Mouse (Mus musculus) right cerebral cortex, postnatal 10 days (tissue): ENCODE measurements around the gene Rpl19.
A peak's percentile ranks its signal among the peaks of the same experiment; 100 is the strongest.

ENCODE experiments used
- DNase-seq, 2 experiments: peaks; one replicate each; pipeline ENCODE4 v3.0.0; 2021; ENCODE audit warnings: low spot score in 2 of 2

The Rpl19 gene

DNA sequence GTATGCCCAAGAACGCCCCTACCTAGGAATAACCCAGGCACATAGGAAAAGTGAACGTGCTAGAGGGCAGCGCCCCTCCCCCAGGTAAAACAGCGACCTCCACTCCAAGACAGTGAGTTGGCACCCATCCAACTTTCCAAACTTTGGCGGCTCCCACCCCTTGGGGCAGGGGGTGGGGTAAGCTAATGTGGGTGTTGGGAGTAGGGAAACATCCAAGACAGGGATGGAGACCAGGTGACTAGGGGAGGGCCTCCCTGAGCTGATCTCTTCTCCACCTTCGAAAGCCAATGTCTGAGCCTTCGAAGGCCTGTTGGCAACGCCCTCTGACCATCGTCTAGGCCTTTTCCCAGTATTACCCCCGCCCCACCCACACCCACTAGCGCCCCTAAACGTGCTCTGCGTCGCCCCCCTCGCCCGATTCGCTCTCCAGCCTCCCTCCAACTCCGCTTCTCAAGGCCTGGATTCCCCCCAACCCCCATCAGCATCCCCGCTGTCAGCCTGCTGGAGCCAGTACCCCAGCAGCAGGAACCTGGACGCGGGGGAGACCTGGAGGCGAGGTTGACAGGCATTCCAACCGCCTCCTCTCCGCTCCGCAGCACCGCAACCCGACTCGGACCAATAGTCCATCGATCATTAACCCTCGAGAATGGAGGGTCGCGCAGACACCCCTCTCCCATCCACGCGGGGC, 4.8 kb upstream of the Rpl19 start:
- peak; percentile 77 to 78 for DNase-seq

DNA sequence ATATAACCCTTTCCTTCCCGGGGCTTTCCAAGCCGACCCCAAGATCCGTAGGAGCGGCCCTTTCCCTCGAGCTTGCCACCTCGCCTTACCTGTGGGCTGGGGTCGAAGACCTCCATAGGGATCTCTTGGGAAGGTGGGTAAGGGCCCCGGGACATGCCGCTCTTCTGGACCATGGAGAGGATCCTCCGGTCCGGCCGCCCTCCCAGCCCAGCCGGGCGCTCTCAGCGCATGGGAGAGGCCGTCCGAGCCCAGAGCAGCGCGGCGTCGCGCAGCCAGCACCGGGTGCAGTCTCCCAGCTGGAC, 4.3 kb upstream of the Rpl19 start:
- DNase-seq = no peak

DNA sequence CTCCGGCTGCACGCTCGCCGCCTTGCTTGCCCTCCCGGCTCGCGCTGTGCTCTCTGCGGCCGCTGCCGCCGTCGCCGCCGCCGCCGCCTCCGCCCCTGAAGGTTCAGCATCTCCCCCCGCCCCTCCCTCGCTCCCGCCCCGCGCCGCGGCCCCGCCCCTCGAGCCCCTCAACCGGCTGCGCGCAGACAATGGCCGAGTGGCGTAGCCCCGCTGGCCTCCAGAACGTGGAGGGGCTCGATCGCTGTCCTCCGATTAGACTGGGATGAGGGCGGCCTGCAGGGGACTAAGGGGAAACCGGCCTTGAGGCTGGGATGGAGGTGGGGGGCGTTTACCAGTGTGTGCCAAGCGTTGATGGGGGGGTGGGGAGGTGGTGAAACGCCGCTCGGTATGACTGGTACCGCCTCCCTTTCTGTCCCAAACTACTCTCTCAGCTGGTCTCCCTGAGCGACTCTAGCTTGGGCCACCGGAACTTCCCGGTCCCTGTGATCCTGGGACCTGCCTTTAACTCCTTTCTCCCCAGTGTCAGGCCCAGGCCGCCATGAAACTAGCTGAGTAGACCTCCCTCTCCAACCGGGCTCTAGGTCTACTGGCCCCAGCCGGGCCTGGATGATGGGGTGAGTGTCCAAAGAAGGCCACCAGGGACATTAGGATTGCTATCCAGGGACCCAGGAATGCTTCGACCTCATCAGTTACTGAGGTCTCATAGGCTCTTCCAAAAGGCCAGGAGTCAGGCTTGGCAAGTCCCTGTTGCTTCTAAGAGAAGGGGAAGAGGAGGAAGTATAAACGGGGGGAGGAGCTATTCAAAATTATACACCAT, 3.7 kb upstream of the Rpl19 start, which contains the start of gene Cacnb1:
Gene Cacnb1, minus strand, starts transcription at position 480 of the 817 bp plus-strand sequence.
- DNase-seq = peak; percentile 74 to 79

DNA sequence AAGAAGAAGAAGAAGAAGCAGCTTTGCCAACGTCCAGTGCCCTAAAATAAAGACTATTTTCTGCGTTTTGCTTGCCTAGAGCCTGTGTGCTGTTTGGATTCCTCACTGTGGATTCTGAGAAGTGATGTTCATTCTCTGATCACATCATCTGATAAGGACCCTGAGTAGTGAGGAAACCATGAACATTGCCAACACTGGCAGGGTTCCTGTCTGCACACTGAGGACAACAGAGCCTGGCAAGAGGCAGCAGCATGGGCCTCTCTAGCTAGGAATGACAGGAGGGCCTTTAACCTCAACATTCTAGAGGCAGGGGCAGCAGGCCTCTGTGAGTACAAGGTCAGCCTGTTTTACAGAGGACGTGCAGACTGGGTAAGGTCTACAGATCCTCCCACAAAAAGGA, 2.0 kb upstream of the Rpl19 start:
- no peak for DNase-seq

DNA sequence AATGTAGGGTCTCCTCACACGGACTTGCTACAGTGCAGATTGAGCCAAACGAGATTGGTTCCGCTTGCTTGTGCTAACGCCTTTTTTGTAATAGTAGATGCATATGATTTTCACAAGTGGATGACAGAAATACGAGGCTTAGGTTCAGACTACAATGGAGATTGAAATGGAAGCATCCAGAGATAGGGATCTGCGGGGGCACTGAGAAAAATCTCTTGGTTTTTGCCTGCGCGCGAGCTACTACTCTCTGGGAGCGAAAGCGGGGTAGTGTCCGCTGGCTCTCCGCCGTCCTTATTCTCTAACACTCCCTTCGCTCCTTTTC, 301 bp upstream of the Rpl19 start:
- DNase-seq = no peak

DNA sequence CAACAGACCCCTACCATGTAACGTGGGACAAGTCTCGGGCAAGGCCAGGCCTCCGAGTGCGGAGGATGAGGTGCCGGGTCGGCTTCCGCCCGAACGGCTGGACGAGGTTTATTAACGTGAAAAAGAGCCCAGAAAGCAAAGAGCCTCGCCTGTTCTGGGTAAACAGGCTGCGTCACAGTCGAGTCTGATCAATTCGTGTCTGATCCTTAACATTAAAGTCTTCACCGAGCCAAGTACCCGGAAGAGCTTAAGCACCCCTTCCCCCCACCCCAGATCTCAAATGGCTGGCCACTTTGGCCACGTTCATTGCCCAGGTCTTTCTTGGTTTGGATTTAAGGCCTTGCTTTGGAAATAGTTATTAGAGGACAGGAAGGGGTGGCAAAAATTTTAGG, 783 bp downstream of the Rpl19 start:
- DNase-seq = no peak

DNA sequence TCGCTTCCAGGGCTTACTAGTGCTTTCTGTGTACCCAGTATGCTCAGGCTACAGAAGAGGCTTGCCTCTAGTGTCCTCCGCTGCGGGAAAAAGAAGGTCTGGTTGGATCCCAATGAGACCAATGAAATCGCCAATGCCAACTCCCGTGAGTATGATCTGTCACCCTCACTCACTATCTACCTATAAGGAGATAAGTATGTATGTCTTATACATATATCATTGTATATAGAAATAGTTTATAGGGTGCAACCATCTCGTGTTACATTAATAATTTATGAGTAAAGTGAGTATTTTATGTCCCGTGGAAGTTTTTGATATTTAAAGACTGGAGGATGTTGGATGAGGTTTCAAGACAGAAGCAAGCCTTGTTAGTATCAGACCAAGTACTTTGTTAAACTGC, 1.3 kb downstream of the Rpl19 start:
- no peak for DNase-seq

DNA sequence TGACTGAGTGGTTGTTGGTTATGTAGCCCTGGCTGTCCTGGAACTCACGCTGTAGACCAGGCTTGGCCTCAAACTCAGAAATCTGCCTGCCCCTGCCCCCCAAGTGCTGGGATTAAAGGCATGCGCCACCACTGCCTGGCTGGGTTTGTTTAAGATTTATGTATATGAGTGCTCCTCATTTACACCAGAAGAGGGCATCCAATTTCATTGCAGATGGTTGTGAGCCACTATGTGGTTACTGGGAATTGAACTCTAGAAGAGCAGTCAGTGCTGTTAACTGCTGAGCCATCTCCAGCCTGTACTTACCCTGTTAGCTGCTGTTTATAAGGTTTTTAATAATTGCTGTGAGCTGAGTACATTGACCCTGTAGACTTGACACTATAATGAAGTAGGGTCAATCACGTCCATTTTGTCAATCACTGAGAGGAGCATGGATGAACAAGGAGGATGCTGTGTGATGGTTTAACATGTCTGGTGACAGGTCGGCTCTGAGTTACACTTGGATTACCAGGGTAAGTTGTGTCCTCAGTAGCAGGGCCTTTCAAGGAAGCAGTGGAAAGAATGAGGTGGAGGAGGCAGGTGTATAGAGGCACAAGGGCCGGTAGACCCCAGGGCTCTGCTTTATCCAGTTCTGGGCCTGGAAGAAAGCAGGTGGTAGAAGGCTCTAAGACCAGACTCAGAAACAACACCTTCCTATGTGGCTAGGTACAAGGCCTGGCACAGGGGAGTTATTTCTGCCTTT, 4.4 kb downstream of the Rpl19 start:
- peak in 1 of 2 experiments; percentile 21 for DNase-seq

DNA sequence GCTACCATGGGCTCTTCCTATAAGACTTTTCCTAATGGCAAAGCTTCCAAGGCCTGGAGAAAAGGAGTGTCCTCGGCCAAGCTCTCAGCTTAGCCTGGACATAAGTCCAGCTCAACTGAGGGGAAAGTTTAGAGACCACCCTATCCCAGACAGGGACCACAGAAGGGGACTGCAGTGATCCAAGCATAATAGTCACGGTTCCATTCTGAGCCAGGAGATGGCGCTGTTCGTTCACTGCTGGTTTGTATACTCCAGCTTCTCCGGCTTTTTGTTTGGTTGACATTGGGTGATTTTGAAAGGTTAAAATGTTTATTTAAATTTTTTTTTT, 4.9 kb downstream of the Rpl19 start:
- DNase-seq = peak; percentile 83 to 89

DNA sequence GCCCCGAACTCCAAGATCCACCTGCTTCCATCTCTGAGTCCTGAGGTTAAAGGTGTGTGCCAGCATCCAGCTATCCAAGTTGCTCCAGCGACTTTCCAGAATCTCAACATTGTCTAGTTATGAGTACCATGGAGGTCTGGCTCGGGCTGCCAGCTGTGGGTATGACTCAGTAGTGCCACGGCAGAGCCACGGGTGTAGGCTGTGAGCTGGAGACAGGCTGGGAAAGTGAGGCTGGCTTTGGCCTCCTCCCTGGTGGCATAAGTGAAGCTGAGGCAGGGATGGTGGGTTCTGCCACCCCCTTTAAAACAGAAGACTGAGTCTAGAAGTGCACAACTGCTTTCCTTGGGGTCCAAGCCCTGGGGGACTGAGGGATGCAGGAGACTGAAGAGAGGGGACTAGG, 7.6 kb downstream of the Rpl19 start:
- DNase-seq = peak in 1 of 2 experiments; percentile 21

DNA sequence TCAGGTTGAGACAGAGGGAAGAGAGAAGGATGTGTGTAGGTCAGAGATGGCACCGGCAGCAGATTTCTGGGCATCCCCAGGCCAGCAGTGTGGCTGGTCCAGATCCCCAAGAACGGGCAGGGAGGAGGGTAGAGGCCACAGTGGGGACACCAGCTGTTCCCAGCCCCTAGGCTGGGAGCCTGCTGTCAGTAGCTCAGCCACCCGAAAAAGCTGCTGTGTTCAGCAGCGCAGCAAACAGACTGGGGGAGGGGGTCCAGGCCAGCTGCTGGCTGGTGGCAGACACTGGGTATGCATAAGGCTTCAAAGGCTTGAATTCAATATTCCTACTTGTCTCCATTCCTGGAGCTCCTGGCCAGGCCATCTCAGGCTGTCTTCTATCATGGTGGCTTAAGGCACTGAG, 8.3 kb downstream of the Rpl19 start:
- peak; percentile 68 to 78 for DNase-seq

DNA sequence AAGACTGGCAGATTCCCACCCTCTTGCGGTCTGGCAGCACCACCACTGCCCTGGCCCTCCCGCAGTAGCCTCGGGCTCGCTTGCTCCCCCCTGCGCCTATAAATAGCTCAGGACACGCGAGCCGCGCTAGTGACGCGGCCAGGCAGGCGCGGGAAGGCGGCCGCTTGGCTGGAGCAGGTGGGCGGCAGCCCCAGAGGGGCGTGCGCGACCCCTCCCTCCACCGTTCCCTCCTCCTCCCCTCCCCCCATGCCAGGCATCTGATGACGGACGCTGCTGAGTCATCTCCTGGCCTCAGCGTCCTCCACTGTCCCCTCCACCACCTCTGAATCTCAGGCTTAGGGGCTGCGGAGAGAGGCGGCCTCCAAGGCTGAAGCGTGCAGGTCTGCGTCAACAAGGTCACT, 9.5 kb downstream of the Rpl19 start:
- DNase-seq = peak; percentile 70 to 72

DNA sequence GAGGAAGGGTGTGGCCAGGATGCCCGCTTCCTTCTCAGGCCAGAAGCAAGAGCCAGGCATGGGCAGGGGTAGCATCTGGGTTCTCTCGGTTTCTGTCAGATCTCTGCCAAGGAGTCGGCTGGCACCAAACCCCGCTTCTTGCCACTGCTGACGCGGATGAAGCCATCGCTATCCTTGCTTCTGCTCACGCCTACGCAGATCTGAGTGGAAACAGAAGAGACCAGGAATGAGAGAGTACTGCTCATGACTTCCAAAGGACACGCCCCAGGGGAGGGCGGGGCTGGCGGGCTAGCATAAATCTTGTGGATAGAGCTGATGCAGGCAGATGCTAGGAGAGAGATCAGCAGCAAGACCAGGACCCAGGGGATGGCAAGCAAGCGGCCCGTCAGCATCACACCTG, 11.4 kb downstream of the Rpl19 start:
- peak; percentile 60 to 68 for DNase-seq

DNA sequence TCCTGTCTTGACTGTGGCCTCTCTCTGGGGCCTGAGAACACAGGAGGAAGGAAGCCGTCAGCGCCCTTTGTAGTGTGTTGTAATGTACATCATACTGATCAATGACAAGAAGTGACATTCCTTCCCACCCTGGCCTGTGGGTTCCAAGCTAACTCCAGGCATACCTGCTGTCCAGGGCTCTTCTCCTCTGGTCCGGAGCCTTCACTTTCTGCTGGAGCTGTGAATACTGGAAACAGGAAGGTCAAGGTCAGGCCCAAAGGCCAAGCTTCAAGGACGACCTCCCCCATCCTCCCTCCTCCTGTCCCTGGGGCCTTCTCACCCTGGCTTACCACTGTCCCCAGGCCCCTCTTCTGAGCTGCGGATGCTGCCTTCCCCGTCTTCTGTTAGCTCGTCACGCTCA, 14.5 kb downstream of the Rpl19 start:
- DNase-seq = no peak

DNA sequence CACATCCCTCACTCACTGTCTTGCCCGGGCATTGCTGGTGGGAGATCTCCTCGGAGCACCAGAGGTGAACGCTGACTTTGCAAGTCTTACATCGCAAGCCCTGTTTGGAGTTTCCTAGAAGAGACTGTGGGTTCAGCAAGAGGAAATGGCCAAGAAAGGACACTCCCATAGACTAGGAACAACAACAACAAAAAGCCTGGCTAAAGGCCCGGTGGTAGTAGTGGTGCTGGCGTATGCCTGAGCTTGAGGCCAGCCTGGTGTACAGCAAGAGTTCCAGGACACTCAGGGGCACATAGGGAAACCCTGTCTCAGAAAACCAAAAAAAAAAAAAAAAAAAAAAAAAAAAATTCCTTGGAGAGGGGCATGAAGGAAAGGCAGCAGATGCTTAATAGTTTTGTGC, 16.2 kb downstream of the Rpl19 start:
- DNase-seq = peak in 1 of 2 experiments; percentile 47

DNA sequence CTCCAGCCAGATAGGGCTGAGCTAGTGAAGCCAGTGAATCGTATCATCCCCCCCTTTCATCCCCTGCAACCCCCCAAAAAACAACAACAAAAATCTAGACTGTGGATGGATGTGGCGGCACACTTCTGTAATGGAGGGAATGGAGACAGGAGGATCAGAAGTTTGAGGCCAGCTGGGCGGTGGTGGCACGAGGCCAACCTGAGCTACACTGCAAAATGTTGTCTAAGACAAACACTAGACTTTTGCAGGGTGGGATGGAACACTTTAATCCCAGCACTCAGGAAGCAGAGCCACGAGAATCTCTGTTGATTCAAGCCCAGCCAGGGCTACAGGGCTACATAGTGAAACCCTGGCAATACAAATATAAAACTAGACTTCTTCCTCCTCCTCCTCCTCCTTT, 17.6 kb downstream of the Rpl19 start:
- DNase-seq = no peak

DNA sequence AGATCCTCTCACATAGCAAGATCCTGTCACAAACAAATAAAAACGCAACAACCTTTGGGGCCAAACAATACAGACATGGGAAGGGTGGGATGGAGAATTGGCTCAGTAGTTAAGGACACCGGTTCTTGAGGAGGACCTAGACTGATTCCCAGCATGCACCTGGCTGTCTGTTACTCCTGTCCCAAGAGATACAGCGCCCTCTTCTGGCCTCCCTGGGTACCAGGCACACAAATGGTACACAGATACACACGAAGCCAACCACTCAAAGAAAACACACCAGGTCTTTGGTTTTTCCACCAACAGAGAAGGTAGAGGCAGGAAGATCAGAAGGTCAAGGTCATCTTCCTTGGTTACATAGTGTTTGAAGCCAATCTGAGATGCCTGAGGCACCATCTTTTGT, 19.1 kb downstream of the Rpl19 start:
- DNase-seq = no peak

DNA sequence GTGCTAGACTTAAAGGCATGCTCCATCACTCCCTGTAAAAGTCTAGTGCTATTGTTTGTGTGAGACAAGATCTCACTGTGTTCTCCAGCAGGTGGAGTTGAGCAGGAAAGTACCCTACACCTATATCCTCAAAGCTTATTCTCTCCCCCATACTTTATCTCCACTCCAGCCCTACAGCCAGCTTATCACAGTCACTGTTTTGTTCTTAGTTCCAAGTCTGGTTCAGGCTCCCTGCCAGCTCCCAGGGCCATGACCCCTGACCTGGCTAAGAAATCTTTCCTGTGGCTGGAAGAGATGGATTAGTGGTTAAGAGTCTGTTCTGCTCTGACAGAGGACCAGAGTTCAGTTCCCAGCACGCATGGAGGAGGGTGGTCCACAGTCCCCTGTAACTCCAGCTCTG, 20.0 kb downstream of the Rpl19 start:
- DNase-seq = no peak

DNA sequence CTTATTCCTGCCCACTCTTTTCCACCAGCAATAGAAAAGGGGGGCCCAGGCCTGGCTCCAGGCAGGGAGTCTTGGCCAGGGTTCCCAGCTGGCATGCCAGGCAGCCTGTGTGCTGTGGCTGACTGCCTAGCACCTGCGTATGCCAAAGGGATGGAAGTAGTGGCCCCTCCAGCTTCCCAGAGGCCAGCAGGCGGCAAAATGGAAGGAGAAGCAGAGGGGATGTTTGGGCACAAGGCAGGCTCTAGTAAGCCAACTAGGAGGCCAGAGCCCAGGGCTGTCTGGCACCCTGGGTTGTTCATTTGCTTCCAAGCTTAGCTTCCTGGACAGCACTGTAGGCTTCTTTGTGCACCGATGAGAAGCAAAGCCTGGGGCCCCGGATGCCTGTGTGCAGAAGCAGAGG, 21.2 kb downstream of the Rpl19 start:
- peak; percentile 85 to 87 for DNase-seq

DNA sequence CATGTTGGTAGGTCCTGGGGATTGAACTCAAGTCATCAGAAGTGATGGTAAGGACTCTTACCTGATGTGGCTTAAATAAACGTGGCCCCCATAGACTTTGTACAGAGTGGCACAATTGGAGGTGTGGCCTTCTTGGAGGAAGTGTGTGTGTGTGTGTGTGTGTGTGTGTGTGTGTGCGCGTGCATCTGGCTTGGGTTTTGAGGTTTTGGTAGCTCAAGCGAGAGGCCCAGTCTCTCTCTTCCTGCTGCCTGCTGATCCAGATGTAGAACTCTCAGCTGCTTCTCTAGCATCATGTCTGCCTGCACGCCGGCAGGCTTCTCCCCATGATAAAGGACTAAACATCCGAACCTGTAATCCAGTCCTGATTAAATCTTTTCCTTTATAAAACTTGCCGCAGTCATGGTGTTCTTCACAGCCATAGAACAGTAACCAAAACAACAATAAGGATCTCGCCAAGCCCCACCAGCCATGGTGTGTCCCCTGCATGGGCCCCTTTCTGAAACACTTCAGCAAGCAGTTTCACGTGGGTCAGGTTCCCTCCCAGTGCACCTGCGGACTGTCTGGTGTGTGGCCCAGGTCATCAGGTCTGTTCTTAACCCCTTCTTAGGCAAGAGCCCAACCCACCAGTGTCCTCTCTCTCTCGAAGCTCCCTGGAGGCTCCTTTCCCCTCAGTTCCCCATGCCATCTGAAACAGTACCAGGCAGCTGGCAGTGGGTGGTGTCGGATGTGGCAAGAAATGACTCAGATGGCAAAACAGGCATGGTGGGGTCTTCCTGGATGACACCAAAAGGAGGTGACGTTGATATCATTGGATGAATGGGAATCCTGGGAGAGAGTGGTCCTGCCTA, 23.4 kb downstream of the Rpl19 start:
- no peak for DNase-seq

DNA sequence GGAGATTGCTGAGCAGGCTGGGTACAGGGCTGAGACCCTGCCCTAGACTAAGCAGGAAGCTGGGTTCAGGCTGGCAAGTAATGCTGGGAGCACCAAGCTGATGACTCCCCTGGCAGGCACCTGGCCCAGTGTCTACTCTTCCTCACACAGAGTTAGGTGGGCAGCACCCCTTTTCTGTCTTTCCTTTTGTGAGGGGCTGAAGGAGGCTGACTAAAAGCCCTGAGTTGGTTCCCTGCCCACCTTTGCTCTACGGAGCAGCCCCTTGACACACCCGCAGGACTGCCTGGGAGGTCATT, 24.0 kb downstream of the Rpl19 start:
- no peak for DNase-seq

DNA sequence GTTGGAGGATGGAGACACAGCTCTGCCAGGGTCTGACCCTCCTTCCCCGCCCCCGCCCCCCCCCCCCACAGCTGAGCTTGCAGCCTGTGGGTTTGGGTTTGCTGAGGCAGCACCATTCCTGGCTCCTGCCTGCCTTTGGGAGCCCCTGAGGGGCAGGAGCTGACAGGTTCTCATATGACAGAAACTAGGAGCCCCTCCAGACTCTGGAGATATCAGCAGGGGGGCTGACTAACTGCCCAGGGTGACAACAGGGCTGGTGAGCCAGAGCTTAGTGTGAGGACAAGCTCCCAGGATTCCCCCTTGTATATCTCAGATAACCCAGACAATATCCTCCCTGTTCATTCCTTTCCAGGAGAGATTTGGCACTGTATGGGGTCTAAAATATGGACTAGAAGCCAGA, 24.4 kb downstream of the Rpl19 start:
- DNase-seq = no peak
